ENCODE assay signal across 8 mouse cellular contexts in the genomic region with DNA sequence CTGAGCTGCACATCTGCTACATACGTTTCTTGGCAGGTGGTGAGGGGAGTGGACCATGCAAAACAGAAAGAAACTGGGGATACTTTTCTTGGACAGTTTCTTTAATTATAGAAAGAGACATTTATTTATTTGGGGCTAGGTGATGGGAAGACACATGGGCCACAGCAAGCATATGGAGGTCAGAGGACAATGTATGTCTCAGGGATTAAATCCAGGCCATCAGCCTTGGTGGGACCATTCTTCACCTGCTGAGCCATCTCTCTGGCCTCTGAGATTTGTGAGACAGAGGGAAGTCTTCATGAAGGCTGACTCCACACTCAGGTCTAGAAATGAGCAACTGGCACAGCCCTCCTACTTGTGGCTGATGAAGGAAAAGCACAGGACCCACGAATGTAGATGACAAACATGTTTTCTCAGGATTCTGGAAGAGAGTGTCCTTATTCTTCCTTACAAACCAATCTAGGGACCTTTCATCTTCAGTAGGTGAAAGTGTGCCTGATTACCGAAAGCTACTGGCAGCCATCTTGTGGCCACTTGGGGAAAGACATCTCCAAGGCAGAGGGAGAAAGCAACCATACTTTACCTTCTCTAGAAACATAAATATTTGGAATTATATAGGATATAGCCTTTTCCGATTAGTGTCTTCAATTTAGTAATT. TPM values are rescaled to one million over a fixed set of nuclear protein-coding genes. Genes with fewer than 3 reads are reported as not detected.
DNase-seq lines count a peak whose midpoint lies in the region; ATAC-seq and TF ChIP-seq lines count a peak whose summit lies in the region.
"Had no signal": no experiment of that assay in that cellular context is flagged by ENCODE, and none has a peak within 500 bp of the region (broad histone marks: within the 10 kb centered on the region; RNA-seq: fewer than 3 reads in every experiment).

No protein-coding gene starts in this region.

- peak; percentile 82 for DNase-seq in midbrain, embryonic 14.5 days
- peak; percentile 49 for DNase-seq in T-cell, adult 2 months (ENCODE audit: low spot score)
- DNase-seq in cerebellum, postnatal 14 days = peak; percentile 73 to 78
- DNase-seq in hindbrain, postnatal 0 days (ENCODE audit: low spot score) = peak; percentile 70
- DNase-seq in liver, embryonic 14.5 days (ENCODE audit: low read depth in 3 of 3, low spot score in 3 of 3) = peak in 1 of 3 experiments; percentile 6
- DNase-seq in right cerebral cortex, adult 2 months (ENCODE audit: low spot score in 2 of 2) = peak; percentile 75 to 76

- H3K4me1 ChIP-seq in midbrain, embryonic 14.5 days (ENCODE audit: control insufficient read depth, insufficient read depth, low read length) = no peaks in the 10 kb centered on the region
- H3K4me1 ChIP-seq in midbrain, embryonic 15.5 days = no peaks in the 10 kb centered on the region
- no peaks in the 10 kb centered on the region for H3K4me1 ChIP-seq in hindbrain, postnatal 0 days (ENCODE audit: insufficient read depth, low read length)
- 0 out of 4 replicates have a peak, but pooled peaks cover 0 to 2% of the 10 kb centered on the region in 2 experiments for H3K4me1 ChIP-seq in liver, embryonic 14.5 days (replicated peaks; ENCODE audit: control insufficient read depth in 2 of 2, insufficient read depth in 2 of 2, low read length in 1 of 2)
- H3K4me1 ChIP-seq: heart, embryonic 15.5 days had no signal

- 32% methylated on average over 4 of the region's 4 CpGs for WGBS in midbrain, embryonic 14.5 days
- 34% methylated on average over 4 of the region's 4 CpGs for WGBS in midbrain, embryonic 15.5 days
- 28% methylated on average over 4 of the region's 4 CpGs for WGBS in hindbrain, postnatal 0 days
- WGBS in liver, embryonic 14.5 days (ENCODE audit: insufficient replicate concordance) = 13% methylated on average over 4 of the region's 4 CpGs

- TF ChIP-seq EP300 in liver, embryonic 14.5 days (IDR thresholded peaks at IDR 0.05; ENCODE audit: low read depth) = no peak

- H3K4me3 ChIP-seq in midbrain, embryonic 14.5 days (replicated peaks; ENCODE audit: low read depth, low read length) = no peak overlapping the region
- no peak overlapping the region for H3K4me3 ChIP-seq in midbrain, embryonic 15.5 days
- no peak overlapping the region for H3K4me3 ChIP-seq in hindbrain, postnatal 0 days (ENCODE audit: low read length)
- no peak overlapping the region for H3K4me3 ChIP-seq in liver, embryonic 14.5 days (ENCODE audit: insufficient read depth in 1 of 2, low read depth in 2 of 2, low read length in 2 of 2)
- H3K4me3 ChIP-seq: heart, embryonic 15.5 days had no signal

- H3K4me2 ChIP-seq in midbrain, embryonic 14.5 days (ENCODE audit: low read length) = no peak overlapping the region
- H3K4me2 ChIP-seq in midbrain, embryonic 15.5 days = no peak overlapping the region
- no peak overlapping the region for H3K4me2 ChIP-seq in hindbrain, postnatal 0 days (ENCODE audit: low read depth, low read length)
- no peak overlapping the region for H3K4me2 ChIP-seq in liver, embryonic 14.5 days (ENCODE audit: low read depth)
- H3K4me2 ChIP-seq: heart, embryonic 15.5 days had no signal

- H3K27ac ChIP-seq in midbrain, embryonic 14.5 days (replicated peaks; ENCODE audit: low read depth, low read length) = no peak overlapping the region
- H3K27ac ChIP-seq in midbrain, embryonic 15.5 days = no peak overlapping the region
- no peak overlapping the region for H3K27ac ChIP-seq in hindbrain, postnatal 0 days
- H3K27ac ChIP-seq in liver, embryonic 14.5 days = no peak overlapping the region
- H3K27ac ChIP-seq: heart, embryonic 15.5 days had no signal

- H3K9ac ChIP-seq in midbrain, embryonic 14.5 days (replicated peaks; ENCODE audit: low read length) = no peak overlapping the region
- no peak overlapping the region for H3K9ac ChIP-seq in midbrain, embryonic 15.5 days
- no peak overlapping the region for H3K9ac ChIP-seq in hindbrain, postnatal 0 days (replicated peaks; ENCODE audit: low read length)
- H3K9ac ChIP-seq in liver, embryonic 14.5 days (replicated peaks) = no peak overlapping the region
- H3K9ac ChIP-seq: heart, embryonic 15.5 days had no signal

- no peak for ATAC-seq in midbrain, embryonic 14.5 days (ENCODE audit: low FRiP score, low TSS enrichment)
- no peak for ATAC-seq in midbrain, embryonic 15.5 days (replicated peaks)
- ATAC-seq in hindbrain, postnatal 0 days = no peak
- no peak for ATAC-seq in liver, embryonic 14.5 days (ENCODE audit: insufficient read depth)

- no peaks in the 10 kb centered on the region for H3K9me3 ChIP-seq in midbrain, embryonic 14.5 days (ENCODE audit: control insufficient read depth, low read length)
- H3K9me3 ChIP-seq in midbrain, embryonic 15.5 days = no peaks in the 10 kb centered on the region
- no peaks in the 10 kb centered on the region for H3K9me3 ChIP-seq in hindbrain, postnatal 0 days (ENCODE audit: low read length)
- no peaks in the 10 kb centered on the region for H3K9me3 ChIP-seq in liver, embryonic 14.5 days (ENCODE audit: control insufficient read depth, low read length)
- H3K9me3 ChIP-seq: heart, embryonic 15.5 days had no signal

- peak; percentile 90 for TF ChIP-seq CTCF in hindbrain, postnatal 0 days (IDR thresholded peaks at IDR 0.05; ENCODE audit: low read depth)
- peak; percentile 68 for TF ChIP-seq CTCF in liver, embryonic 14.5 days (IDR thresholded peaks at IDR 0.05; ENCODE audit: low read depth)

- no peaks in the 10 kb centered on the region for H3K36me3 ChIP-seq in midbrain, embryonic 14.5 days (ENCODE audit: control insufficient read depth, insufficient read depth, low read length)
- H3K36me3 ChIP-seq in midbrain, embryonic 15.5 days (replicated peaks) = no peaks in the 10 kb centered on the region
- H3K36me3 ChIP-seq in hindbrain, postnatal 0 days (ENCODE audit: insufficient read depth, low read length) = no peaks in the 10 kb centered on the region
- H3K36me3 ChIP-seq in liver, embryonic 14.5 days (replicated peaks; ENCODE audit: control insufficient read depth, insufficient read depth, low read depth) = no peaks in the 10 kb centered on the region
- H3K36me3 ChIP-seq: heart, embryonic 15.5 days had no signal

- H3K27me3 ChIP-seq in midbrain, embryonic 14.5 days (ENCODE audit: control insufficient read depth, insufficient read depth, low read length) = no peaks in the 10 kb centered on the region
- H3K27me3 ChIP-seq in midbrain, embryonic 15.5 days (replicated peaks) = no peaks in the 10 kb centered on the region
- H3K27me3 ChIP-seq in hindbrain, postnatal 0 days (ENCODE audit: insufficient read depth, low read length) = no peaks in the 10 kb centered on the region
- no peaks in the 10 kb centered on the region for H3K27me3 ChIP-seq in liver, embryonic 14.5 days (ENCODE audit: control insufficient read depth, insufficient read depth, low read length)
- H3K27me3 ChIP-seq: heart, embryonic 15.5 days had no signal

RNA-seq across cellular contexts. Expression of a gene that starts 45.3 kb away (rescaled TPM):
- polyA plus RNA-seq in midbrain, embryonic 14.5 days (2014; fragmentation: Nextera tagmentation; extraction: Ambion mirVana) = 0.99 and 1.0 TPM in 2 replicates
- polyA plus RNA-seq in midbrain, embryonic 15.5 days (2015; fragmentation: Nextera tagmentation; extraction: Ambion mirVana) = 1.4 and 2.4 TPM in 2 replicates
- total RNA-seq in hindbrain, postnatal 0 days (2014; rRNA removed) = 0.50 TPM in 1 of 2 replicates, not detected in the other
- 1.7 and 2.2 TPM in 2 replicates for polyA plus RNA-seq in hindbrain, postnatal 0 days (2015; fragmentation: Nextera tagmentation; extraction: Ambion mirVana)
- polyA plus RNA-seq in liver, embryonic 14.5 days (2012; rRNA removed) = 0.04 TPM in 1 of 2 replicates, not detected in the other
- 0.14 and 0.19 TPM in 2 replicates for polyA plus RNA-seq in liver, embryonic 14.5 days (2014; fragmentation: Nextera tagmentation; extraction: Ambion mirVana)
